Mouse (Mus musculus) thymus, adult 2 months (tissue): ENCODE results near the gene Gm12845. TPM values are rescaled to one million over a fixed set of nuclear protein-coding genes. Genes with fewer than 3 reads are reported as not detected.

ENCODE experiments used
- DNase-seq: peaks from one replicate; pipeline ENCODE4 v3.0.0; 2021
- H3K27ac ChIP-seq: fragments of 200-500 bp; 2 replicates; pipeline ENCODE4 v1.5.1; 2012; ENCODE audit warnings: low read length, control low read depth; ENCODE audit not compliant: control insufficient read depth, insufficient read depth
- H3K27me3 ChIP-seq: fragments of 200-500 bp; 2 replicates; pipeline ENCODE4 v1.6.1; 2012; ENCODE audit warnings: mild to moderate bottlenecking, low read length, moderate library complexity, mixed read lengths; ENCODE audit not compliant: control insufficient read depth, insufficient read depth
- H3K36me3 ChIP-seq: fragments of 200-500 bp; 2 replicates; pipeline ENCODE4 v1.6.1; 2012; ENCODE audit warnings: mild to moderate bottlenecking, low read length, moderate library complexity; ENCODE audit not compliant: control insufficient read depth, insufficient read depth
- H3K4me1 ChIP-seq: fragments of 200-500 bp; replicated peaks from 2 replicates; pipeline ENCODE4 v1.6.1; 2012; ENCODE audit warnings: low read length; ENCODE audit not compliant: control insufficient read depth, insufficient read depth
- H3K4me3 ChIP-seq: fragments of 200-500 bp; 2 replicates; pipeline ENCODE4 v1.5.1; 2012; ENCODE audit warnings: mild to moderate bottlenecking, low read length, control low read depth, moderate library complexity; ENCODE audit not compliant: control insufficient read depth, insufficient read depth
- CTCF ChIP-seq: fragments of 200-500 bp; IDR thresholded peaks from 2 replicates; pipeline ENCODE4 v1.5.1; 2012; ENCODE audit warnings: mild to moderate bottlenecking, control low read depth, low read length, moderate library complexity, borderline replicate concordance; ENCODE audit not compliant: control insufficient read depth, poor library complexity, insufficient read depth; ENCODE audit errors: extremely low read depth
- POLR2A ChIP-seq: fragments of 200-500 bp; IDR thresholded peaks from 2 replicates; pipeline ENCODE4 v1.6.1; 2012; ENCODE audit warnings: mild to moderate bottlenecking, low read length, control low read depth, moderate library complexity; ENCODE audit not compliant: control insufficient read depth, poor library complexity, insufficient read depth; ENCODE audit errors: extremely low read depth
- WGBS: fragments of 180-500 bp; shearing (Covaris S2); methylation state at CpG from one replicate; pipeline ENCODE4 v1.1.7; 2018; 5-methylcytosine and 5-hydroxymethylcytosine counted together
- polyA plus RNA-seq: library from polyadenylated mRNA; depleted of rRNA; stranded (reverse); fragments of >200 nt; gene quantifications from 2 replicates; pipeline ENCODE4 v1.2.3, GENCODE M21; 2012; rRNA removed

Gene Gm12845
- polyA plus RNA-seq = 0.09 TPM in 1 of 2 replicates, not detected in the other

- Histone ChIP-seq H3K36me3 (no peaks in the 10 kb centered on the region), H3K27ac (no peak within 1 kb of the TSS), H3K4me3 (no peak within 1 kb of the TSS), H3K4me1 (no peaks in the 10 kb centered on the region), H3K27me3 (no peaks in the 10 kb centered on the region)
- DNase-seq = no peak
- no peak for TF ChIP-seq CTCF
- no peak for TF ChIP-seq POLR2A
- WGBS = 93% methylated on average over 1 of the region's 1 CpGs
These were observed at the start of gene Gm12845 for GRCm38 (mm10) chr4:117724112-117724511. Gm12845 (plus strand) TSS chr4:117724412.

GRCm38 (mm10) chr4:117676903-117677302, 47.3 kb upstream of the Gm12845 start:
- Histone ChIP-seq H3K27me3 (no peaks in the 10 kb centered on the region), H3K36me3 (peaks cover 32% of the 10 kb centered on the region), H3K4me1 (peaks cover 13% of the 10 kb centered on the region), H3K27ac (no peak overlapping the region), H3K4me3 (no peak overlapping the region)
- DNase-seq = peak; percentile 69
- 25% methylated on average over 3 of the region's 3 CpGs for WGBS
- TF ChIP-seq CTCF = peak; percentile 24; the same call in 1 of the 2 replicates
- TF ChIP-seq POLR2A = no peak

GRCm38 (mm10) chr4:117680963-117681362, 43.2 kb upstream of the Gm12845 start:
- no peaks in the 10 kb centered on the region for H3K27me3 ChIP-seq
- peaks cover 13% of the 10 kb centered on the region for H3K4me1 ChIP-seq
- 0 out of 2 replicates have a peak overlapping the region, but pooled peaks have one; percentile 100 for H3K4me3 ChIP-seq
- no peak for DNase-seq
- H3K27ac ChIP-seq = no peak overlapping the region
- peaks cover 16% of the 10 kb centered on the region for H3K36me3 ChIP-seq
- 88% methylated on average over 6 of the region's 6 CpGs for WGBS
- TF ChIP-seq CTCF (no peak), POLR2A (no peak)

- Histone ChIP-seq H3K27ac (no peak within 1 kb of the TSS), H3K36me3 (peaks cover 10% of the 10 kb centered on the region; the same call in 1 of the 2 replicates), H3K4me1 (peaks cover 13% of the 10 kb centered on the region), H3K4me3 (peak within 1 kb of the TSS; percentile 100), H3K27me3 (no peaks in the 10 kb centered on the region)
- under 1% methylated on average over 33 of the region's 33 CpGs for WGBS
- peak; percentile 37; the same call in 1 of the 2 replicates for TF ChIP-seq CTCF
- TF ChIP-seq POLR2A = no peak
- peak; percentile 75 for DNase-seq
These were observed 42.2 kb upstream of the Gm12845 start, which contains the start of gene Dmap1 for GRCm38 (mm10) chr4:117681931-117682461. Dmap1 (minus strand) TSS chr4:117682273.

GRCm38 (mm10) chr4:117682463-117682862, 41.7 kb upstream of the Gm12845 start:
- no peaks in the 10 kb centered on the region for H3K27me3 ChIP-seq
- peak overlapping the region; percentile 100 for H3K4me3 ChIP-seq
- TF ChIP-seq POLR2A = no peak
- no peak for TF ChIP-seq CTCF
- H3K27ac ChIP-seq = no peak overlapping the region
- DNase-seq = no peak
- peaks cover 13% of the 10 kb centered on the region for H3K4me1 ChIP-seq
- H3K36me3 ChIP-seq = peaks cover 10% of the 10 kb centered on the region; the same call in 1 of the 2 replicates

- Histone ChIP-seq H3K4me3 (no peak overlapping the region), H3K27ac (no peak overlapping the region), H3K27me3 (no peaks in the 10 kb centered on the region), H3K36me3 (peaks cover 10% of the 10 kb centered on the region; the same call in 1 of the 2 replicates), H3K4me1 (peaks cover 13% of the 10 kb centered on the region)
- TF ChIP-seq CTCF = no peak
- DNase-seq = no peak
- WGBS = 94% methylated on average over 6 of the region's 6 CpGs
These were observed 41.0 kb upstream of the Gm12845 start for GRCm38 (mm10) chr4:117683048-117683768.
